In genomic region chr12:40669460-40669859, GRCm38 (mm10) we compare ENCODE assay signal across 15 mouse cellular contexts.
"Had no signal": no experiment of that assay in that cellular context is flagged by ENCODE, and none has a peak within 500 bp of the region (broad histone marks: within the 10 kb centered on the region; RNA-seq: fewer than 3 reads in every experiment).

No protein-coding gene starts in this region.

- H3K4me2 ChIP-seq: neural tube, embryonic 15.5 days; stomach, embryonic 15.5 days had no signal

- H3K27me3 ChIP-seq: neural tube, embryonic 15.5 days; stomach, embryonic 15.5 days had no signal

- H3K36me3 ChIP-seq: stomach, embryonic 15.5 days had no signal

- H3K9ac ChIP-seq: neural tube, embryonic 15.5 days; stomach, embryonic 15.5 days had no signal

- H3K4me3 ChIP-seq: neural tube, embryonic 15.5 days; stomach, embryonic 15.5 days had no signal

- H3K27ac ChIP-seq: neural tube, embryonic 15.5 days; stomach, embryonic 15.5 days; stomach, postnatal 0 days had no signal

- DNase-seq: retina, postnatal 1 day; right cerebral cortex, adult 18-20 months; right cerebral cortex, postnatal 14 days; right cerebral cortex, postnatal 25 days; right cerebral cortex, postnatal 4 days; spleen, adult 18-20 months; thymus, adult 18-20 months; thymus, adult 2 months; thymus, postnatal 14 days; thymus, postnatal 25 days; thymus, postnatal 36 days; thymus, postnatal 4 days had no signal

- H3K4me1 ChIP-seq: neural tube, embryonic 15.5 days; stomach, embryonic 15.5 days had no signal

- H3K9me3 ChIP-seq: neural tube, embryonic 15.5 days; stomach, embryonic 15.5 days had no signal
